In the genomic region with DNA sequence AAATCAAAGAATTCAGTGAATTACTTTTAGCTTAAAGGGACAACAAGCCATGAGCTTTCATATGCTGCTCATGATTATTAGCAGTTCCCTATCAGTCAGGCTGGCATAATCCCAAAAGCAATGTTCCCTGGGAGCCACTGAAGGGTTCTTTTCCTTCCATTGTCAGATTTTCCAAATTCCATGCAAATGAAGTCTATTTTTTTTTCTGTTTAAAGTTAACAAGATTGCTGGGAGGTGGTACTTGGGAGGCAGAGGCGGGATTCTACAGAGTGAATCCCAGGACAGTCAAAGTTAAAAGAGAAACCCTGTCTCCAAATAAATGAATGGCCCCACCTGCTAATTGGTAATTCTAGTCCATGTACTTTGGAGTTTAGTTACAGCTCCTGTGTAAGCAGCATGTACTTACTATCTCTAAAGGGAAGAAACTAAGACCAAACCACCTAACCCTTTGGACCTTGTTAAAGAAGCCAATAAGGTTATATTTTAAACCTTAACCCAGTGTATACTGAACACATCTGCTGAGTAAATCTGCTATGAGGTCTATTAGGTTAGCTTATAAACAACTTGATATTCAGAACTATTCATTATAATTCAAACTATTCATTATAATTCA, we compare ENCODE assay signal across 17 mouse cellular contexts. TPM values are rescaled to one million over a fixed set of nuclear protein-coding genes. Genes with fewer than 3 reads are reported as not detected.
DNase-seq lines count a peak whose midpoint lies in the region; ATAC-seq and TF ChIP-seq lines count a peak whose summit lies in the region.
"Had no signal": no experiment of that assay in that cellular context is flagged by ENCODE, and none has a peak within 500 bp of the region (broad histone marks: within the 10 kb centered on the region; RNA-seq: fewer than 3 reads in every experiment).

No protein-coding gene starts in this region.

- peaks cover 41% of the 10 kb centered on the region for H3K36me3 ChIP-seq in heart, postnatal 0 days (replicated peaks; ENCODE audit: control insufficient read depth, insufficient read depth, low read length)
- H3K36me3 ChIP-seq in E14TG2a.4 (ENCODE audit: insufficient read depth, low read length) = peaks cover 90% of the 10 kb centered on the region

- H3K9ac ChIP-seq in heart, postnatal 0 days (replicated peaks; ENCODE audit: low read depth, low read length) = no peak overlapping the region
- H3K9ac ChIP-seq: heart, embryonic 13.5 days; liver, embryonic 14.5 days; neural tube, embryonic 12.5 days had no signal

- H3K27ac ChIP-seq in heart, postnatal 0 days (ENCODE audit: low read depth) = no peak overlapping the region
- H3K27ac ChIP-seq: heart, embryonic 13.5 days; hindbrain, embryonic 10.5 days; limb, embryonic 10.5 days; liver, embryonic 14.5 days; neural tube, embryonic 12.5 days had no signal

- WGBS in heart, postnatal 0 days = 76% methylated on average over 1 of the region's 1 CpGs

- intact Hi-C loops in left cerebral cortex, postnatal 4 days (cut with DNase I) = no loop called here

- TF ChIP-seq CTCF in heart, postnatal 0 days (IDR thresholded peaks at IDR 0.05; ENCODE audit: low read depth) = no peak
- no peak for TF ChIP-seq CTCF in E14TG2a.4 (conservative IDR thresholded peaks at IDR 0.05; ENCODE audit: low read length)

- no peaks in the 10 kb centered on the region for H3K4me1 ChIP-seq in heart, postnatal 0 days (ENCODE audit: control insufficient read depth, insufficient read depth)
- H3K4me1 ChIP-seq in E14TG2a.4 (replicated peaks; ENCODE audit: low read depth, low read length) = peaks cover 84% of the 10 kb centered on the region
- H3K4me1 ChIP-seq: heart, embryonic 13.5 days; hindbrain, embryonic 10.5 days; limb, embryonic 10.5 days had no signal

- H3K4me3 ChIP-seq in heart, postnatal 0 days (ENCODE audit: low read depth, low read length) = no peak overlapping the region
- H3K4me3 ChIP-seq in E14TG2a.4 (replicated peaks; ENCODE audit: low read length) = 0 out of 2 replicates have a peak overlapping the region, but pooled peaks have one; percentile 11
- H3K4me3 ChIP-seq: heart, embryonic 13.5 days; hindbrain, embryonic 10.5 days; limb, embryonic 10.5 days; neural tube, embryonic 12.5 days had no signal

- DNase-seq in heart, postnatal 0 days (ENCODE audit: low spot score) = peak; percentile 55
- DNase-seq in heart, adult 11 months = no peak
- peak; percentile 25 for DNase-seq in ZHBTc4 (ENCODE audit: low read depth, low spot score)
- DNase-seq in kidney, postnatal 36 days = peak; percentile 26 to 63
- no peak for DNase-seq in cerebellum, adult 9-11 months
- no peak for DNase-seq in left cerebral cortex, postnatal 4 days
- DNase-seq in urinary bladder, adult 2 months (ENCODE audit: low spot score) = no peak
- DNase-seq: cerebellum, postnatal 25 days; gastrocnemius, postnatal 14 days had no signal

- H3K4me2 ChIP-seq in heart, postnatal 0 days (ENCODE audit: low read depth, low read length) = no peak overlapping the region
- H3K4me2 ChIP-seq: heart, embryonic 13.5 days; neural tube, embryonic 12.5 days had no signal

- no peak for TF ChIP-seq EP300 in heart, postnatal 0 days (IDR thresholded peaks at IDR 0.05; ENCODE audit: low read depth)

- no peak for ATAC-seq in heart, postnatal 0 days (ENCODE audit: insufficient read depth, low read depth)
- ATAC-seq: inflammation-experienced regulatory T-cells, adult 6 months had no signal

- no peaks in the 10 kb centered on the region for H3K9me3 ChIP-seq in heart, postnatal 0 days (replicated peaks; ENCODE audit: control insufficient read depth, low read length)
- H3K9me3 ChIP-seq in E14TG2a.4 (ENCODE audit: low read length) = no peaks in the 10 kb centered on the region
- H3K9me3 ChIP-seq: G1E; heart, embryonic 13.5 days; hindbrain, embryonic 10.5 days; limb, embryonic 10.5 days; neural tube, embryonic 12.5 days had no signal

- H3K27me3 ChIP-seq in heart, postnatal 0 days (ENCODE audit: control insufficient read depth, insufficient read depth, low read length) = no peaks in the 10 kb centered on the region
- H3K27me3 ChIP-seq in E14TG2a.4 (ENCODE audit: insufficient read depth, low read length) = no peaks in the 10 kb centered on the region
- H3K27me3 ChIP-seq: heart, embryonic 13.5 days; neural tube, embryonic 12.5 days had no signal

RNA-seq across cellular contexts. Expression of a gene that starts 26.1 kb away (rescaled TPM):
- 15.5 and 24.9 TPM in 2 replicates for total RNA-seq in heart, postnatal 0 days (2014; rRNA removed; ENCODE audit: low replicate concordance)
- polyA plus RNA-seq in heart, postnatal 0 days (2015; fragmentation: Nextera tagmentation; extraction: Ambion mirVana) = 8.0 and 8.5 TPM in 2 replicates
- total RNA-seq in left cerebral cortex, postnatal 4 days (2021) = 10 to 100 TPM; 71.4 to 75.7 TPM
- polyA plus RNA-seq in urinary bladder, adult 2 months (2012; rRNA removed) = 52.6 and 56.8 TPM in 2 replicates

RNA-seq across cellular contexts. Expression of a gene that starts 32.3 kb away (rescaled TPM):
- total RNA-seq in heart, postnatal 0 days (2014; rRNA removed; ENCODE audit: low replicate concordance) = 24.7 and 26.6 TPM in 2 replicates
- polyA plus RNA-seq in heart, postnatal 0 days (2015; fragmentation: Nextera tagmentation; extraction: Ambion mirVana) = 5.3 and 5.7 TPM in 2 replicates
- total RNA-seq in left cerebral cortex, postnatal 4 days (2021) = 10 to 100 TPM; 87.6 to 88.3 TPM
- 31.2 and 36.7 TPM in 2 replicates for polyA plus RNA-seq in urinary bladder, adult 2 months (2012; rRNA removed)

Comparison
In these comparisons a context has a peak if more than half of its experiments do, and no peak if none do; other contexts are left out.
1. DNase-seq: peak in heart, postnatal 0 days (single experiment), ZHBTc4 (single experiment) and kidney, postnatal 36 days (2 of 2); none in heart, adult 11 months (single experiment), cerebellum, adult 9-11 months (single experiment), left cerebral cortex, postnatal 4 days (single experiment) and urinary bladder, adult 2 months (single experiment).